5 mouse cellular contexts compared by ENCODE assay signal in genomic region chr1:180029863-180030262, GRCm38 (mm10).
A peak's percentile ranks its signal among the peaks of the same experiment; 100 is the strongest.
DNase-seq lines count a peak whose midpoint lies in the region; ATAC-seq lines count a peak whose summit lies in the region.
"Not testable (repeated sequence)": the region's sequence is repeated elsewhere in the genome, so short reads cannot be mapped to it uniquely, and the experiment has no call there.

No protein-coding gene starts in this region.

- not testable (repeated sequence) for ATAC-seq in liver, embryonic 11.5 days (replicated peaks; ENCODE audit: low FRiP score); liver, embryonic 13.5 days (ENCODE audit: low read depth); liver, embryonic 15.5 days (ENCODE audit: insufficient read depth)

- peak; percentile 83 for DNase-seq in ES-CJ7 (ENCODE audit: low read depth, low spot score)
- DNase-seq in R1 (ENCODE audit: low read depth, low spot score), result peak; percentile 91
- not testable (repeated sequence) for DNase-seq in liver, embryonic 11.5 days (ENCODE audit: low spot score); liver, embryonic 13.5 days

- H3K27ac ChIP-seq in liver, embryonic 11.5 days (ENCODE audit: low read depth, low read length), result peak overlapping the region; percentile 44; the same call in 1 of the 2 replicates
- H3K27ac ChIP-seq in liver, embryonic 13.5 days, result peak overlapping the region; percentile 79
- peak overlapping the region; percentile 70; the same call in 1 of the 2 replicates for H3K27ac ChIP-seq in liver, embryonic 15.5 days (replicated peaks)

- 83% methylated on average over 5 of the region's 5 CpGs for WGBS in liver, embryonic 11.5 days
- 63% methylated on average over 5 of the region's 5 CpGs for WGBS in liver, embryonic 13.5 days (ENCODE audit: insufficient replicate concordance)
- 74% methylated on average over 5 of the region's 5 CpGs for WGBS in liver, embryonic 15.5 days (ENCODE audit: insufficient replicate concordance)

- H3K36me3 ChIP-seq in liver, embryonic 11.5 days (ENCODE audit: control insufficient read depth, insufficient read depth, low read length); liver, embryonic 13.5 days; liver, embryonic 15.5 days (replicated peaks): not testable (repeated sequence)

- H3K4me3 ChIP-seq in liver, embryonic 11.5 days (ENCODE audit: low read depth, low read length); liver, embryonic 13.5 days (replicated peaks); liver, embryonic 15.5 days (replicated peaks): not testable (repeated sequence)

- not testable (repeated sequence) for H3K9me3 ChIP-seq in liver, embryonic 11.5 days (ENCODE audit: control insufficient read depth, low read length); liver, embryonic 13.5 days (replicated peaks); liver, embryonic 15.5 days (replicated peaks)

- H3K27me3 ChIP-seq in liver, embryonic 11.5 days (replicated peaks; ENCODE audit: control insufficient read depth, insufficient read depth, low read length); liver, embryonic 13.5 days; liver, embryonic 15.5 days: not testable (repeated sequence)

- not testable (repeated sequence) for H3K4me1 ChIP-seq in liver, embryonic 11.5 days (replicated peaks; ENCODE audit: control insufficient read depth, insufficient read depth, low read length)
- peaks cover 32% of the 10 kb centered on the region for H3K4me1 ChIP-seq in liver, embryonic 13.5 days (replicated peaks)
- peaks cover 26% of the 10 kb centered on the region for H3K4me1 ChIP-seq in liver, embryonic 15.5 days (replicated peaks)

- H3K4me2 ChIP-seq in liver, embryonic 11.5 days, result peak overlapping the region; percentile 6; the same call in 1 of the 2 replicates
- not testable (repeated sequence) for H3K4me2 ChIP-seq in liver, embryonic 13.5 days; liver, embryonic 15.5 days

- not testable (repeated sequence) for H3K9ac ChIP-seq in liver, embryonic 11.5 days (ENCODE audit: low read depth, low read length); liver, embryonic 13.5 days; liver, embryonic 15.5 days
